Mouse (Mus musculus) gastrocnemius, postnatal 14 days (tissue): ENCODE measurements around the gene Eif3l. TPM values are rescaled to one million over a fixed set of nuclear protein-coding genes. Genes with fewer than 3 reads are reported as not detected.
A peak's percentile ranks its signal among the peaks of the same experiment; 100 is the strongest.

Experiments
- DNase-seq: peaks from one replicate; pipeline ENCODE4 v3.0.0; 2021; ENCODE audit warnings: mixed read lengths
- intact Hi-C: fragments of 180-260 bp; cut with DNase I; formaldehyde crosslinking; loops from one replicate; pipeline ENCODE4 v1.15.1; 2025; ENCODE audit warnings: low total_unique reads
- total RNA-seq, 2 experiments: library from RNA; stranded (reverse); gene quantifications; 2 replicates each; pipeline ENCODE4 v1.2.3; 2021

Eif3l gene
- total RNA-seq, 2 experiments from 2014 or later, result 65.8 to 69.7 TPM

DNA sequence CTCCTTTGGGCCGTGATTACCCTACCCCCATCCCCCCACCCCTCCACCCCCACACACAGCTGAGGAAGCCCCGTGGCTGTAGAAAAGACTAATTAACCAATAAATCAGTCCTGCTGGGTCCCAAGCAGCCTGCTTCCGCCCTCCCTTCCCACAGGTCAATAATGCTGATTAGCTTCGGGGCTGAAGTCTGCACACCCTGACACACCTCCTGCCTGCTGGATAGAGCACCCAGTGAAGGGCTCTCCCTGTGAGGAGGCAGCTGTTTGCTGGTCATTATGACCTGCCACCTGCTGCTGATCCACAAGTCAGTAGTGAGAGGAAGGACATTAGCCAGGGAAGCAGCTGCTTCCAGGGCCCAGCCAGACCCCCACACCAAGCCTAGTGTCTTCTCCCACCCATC is 30.1 kb upstream of the Eif3l start:
- intact Hi-C loops, result no loop called here
- DNase-seq, result no peak

DNA sequence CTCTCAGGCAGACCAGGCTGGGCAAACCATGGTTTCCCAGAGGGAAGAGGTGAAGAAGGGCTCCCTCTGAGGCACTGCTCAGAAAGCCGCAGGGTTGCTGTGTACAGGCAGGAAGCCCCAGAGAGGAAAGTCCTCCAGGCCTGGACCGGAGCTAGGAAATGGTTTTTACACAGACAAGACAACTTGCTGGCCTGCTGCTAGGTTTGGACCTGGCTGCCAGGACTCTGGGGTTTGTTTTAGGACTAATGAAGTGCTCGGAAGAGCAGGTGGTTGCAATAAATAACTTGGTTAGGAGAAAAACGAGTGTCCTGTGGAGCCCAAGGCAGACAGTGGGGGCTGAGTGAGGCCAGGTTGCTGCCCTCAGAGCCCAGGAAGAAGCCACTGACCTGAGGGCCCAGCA is 26.8 kb upstream of the Eif3l start:
- intact Hi-C loops, result no loop called here

GRCm38 (mm10) chr15:79050160-79050845 is 24.7 kb upstream of the Eif3l start:
- intact Hi-C loops, result no loop called here
- DNase-seq, result no peak

More for the DNA sequence above, 26.8 kb upstream of the Eif3l start:
- no peak for DNase-seq

GRCm38 (mm10) chr15:79050964-79051363 is 24.0 kb upstream of the Eif3l start:
- no peak for DNase-seq
- intact Hi-C loops, result no loop called here

GRCm38 (mm10) chr15:79051461-79052360 is 23.3 kb upstream of the Eif3l start:
- no peak for DNase-seq
- intact Hi-C loops, result no loop called here

DNA sequence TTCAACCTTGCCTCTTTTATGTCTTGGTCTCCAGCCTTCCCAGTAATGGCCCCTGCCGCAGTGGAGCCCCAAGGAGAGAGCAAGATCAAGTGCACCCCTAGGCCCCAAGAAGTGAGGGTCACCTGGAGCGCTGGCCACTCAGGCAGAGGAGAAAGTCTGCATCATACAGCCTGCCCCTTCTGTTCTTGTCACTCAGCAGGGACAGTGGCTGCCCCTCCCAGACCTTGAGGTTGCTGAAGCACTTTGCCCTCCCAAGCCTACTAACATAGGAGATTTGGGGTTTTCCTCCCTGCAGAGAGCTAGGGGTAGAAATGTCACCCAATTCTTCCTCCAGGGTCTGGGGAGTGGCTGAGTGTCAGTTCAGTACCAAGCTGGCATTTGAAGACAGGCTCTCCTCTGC is 22.6 kb upstream of the Eif3l start:
- intact Hi-C loops, result no loop called here
- no peak for DNase-seq

GRCm38 (mm10) chr15:79056601-79057000 is 18.4 kb upstream of the Eif3l start:
- no peak for DNase-seq
- intact Hi-C loops, result no loop called here

DNA sequence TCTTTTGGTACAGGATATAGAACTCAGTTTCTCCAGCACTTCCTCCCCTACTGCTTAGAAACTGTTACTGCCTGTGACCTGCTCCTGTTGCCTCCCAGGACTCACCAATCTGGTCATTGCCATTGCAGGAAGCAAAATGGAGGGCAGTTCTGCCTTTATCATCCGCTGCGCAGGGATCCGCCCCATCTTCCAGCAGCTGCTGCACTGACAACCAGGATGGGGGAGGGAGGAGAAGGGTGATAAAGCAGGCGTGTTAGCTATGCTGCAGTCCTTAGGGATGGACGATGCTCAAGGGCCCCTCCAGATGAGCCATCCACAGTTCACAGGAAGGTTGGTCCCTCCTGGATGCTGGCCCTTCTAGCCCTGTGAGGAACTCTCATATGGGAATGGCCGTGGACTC is 17.1 kb upstream of the Eif3l start:
- intact Hi-C loops, result no loop called here

GRCm38 (mm10) chr15:79060887-79061565 is 14.0 kb upstream of the Eif3l start:
- intact Hi-C loops, result no loop called here
- DNase-seq, result no peak

More for the DNA sequence above, 17.1 kb upstream of the Eif3l start:
- no peak for DNase-seq

DNA sequence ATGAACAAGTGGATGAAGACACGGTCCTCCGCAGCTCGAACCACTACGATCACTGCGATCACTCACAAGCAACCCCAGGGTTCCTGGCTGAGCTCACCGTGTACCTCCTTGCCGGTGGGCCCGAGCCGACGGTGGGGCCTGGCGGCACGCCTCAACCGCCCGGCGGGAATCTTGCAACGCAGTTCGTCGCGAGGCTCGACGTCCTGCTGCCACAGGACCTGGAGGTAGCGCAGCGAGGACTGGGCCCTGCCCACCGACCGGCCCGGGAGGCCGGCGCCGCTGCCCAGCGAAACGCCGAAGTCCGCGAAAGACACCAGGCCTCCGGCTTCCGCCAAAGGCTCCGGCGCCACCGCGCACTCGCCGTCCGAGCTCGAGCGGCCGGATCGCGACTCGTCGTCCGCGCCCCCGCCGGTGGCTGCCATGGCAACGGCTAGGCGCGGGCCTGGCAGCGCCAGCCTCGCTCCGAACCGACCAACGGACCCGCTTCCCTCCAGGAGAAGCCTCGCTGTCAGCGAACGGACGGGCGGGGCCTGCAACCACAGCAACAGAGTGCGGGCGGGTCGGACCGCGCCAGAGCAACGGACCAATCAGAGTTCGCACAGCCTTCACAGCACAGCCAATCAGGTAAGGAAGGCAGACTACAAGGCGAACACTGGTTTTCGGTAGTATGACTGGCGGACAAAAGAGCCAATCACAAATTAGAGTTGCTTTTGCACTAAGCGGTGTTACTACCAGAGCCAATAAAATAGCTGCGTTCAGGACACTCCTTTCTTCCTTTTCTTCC is 12.4 kb upstream of the Eif3l start, which contains the start of gene Ankrd54:
TSS of gene Ankrd54 (minus strand) at position 518 of the 784 bp plus-strand sequence.
- intact Hi-C loops, result no loop called here
- DNase-seq, result peak; percentile 97

DNA sequence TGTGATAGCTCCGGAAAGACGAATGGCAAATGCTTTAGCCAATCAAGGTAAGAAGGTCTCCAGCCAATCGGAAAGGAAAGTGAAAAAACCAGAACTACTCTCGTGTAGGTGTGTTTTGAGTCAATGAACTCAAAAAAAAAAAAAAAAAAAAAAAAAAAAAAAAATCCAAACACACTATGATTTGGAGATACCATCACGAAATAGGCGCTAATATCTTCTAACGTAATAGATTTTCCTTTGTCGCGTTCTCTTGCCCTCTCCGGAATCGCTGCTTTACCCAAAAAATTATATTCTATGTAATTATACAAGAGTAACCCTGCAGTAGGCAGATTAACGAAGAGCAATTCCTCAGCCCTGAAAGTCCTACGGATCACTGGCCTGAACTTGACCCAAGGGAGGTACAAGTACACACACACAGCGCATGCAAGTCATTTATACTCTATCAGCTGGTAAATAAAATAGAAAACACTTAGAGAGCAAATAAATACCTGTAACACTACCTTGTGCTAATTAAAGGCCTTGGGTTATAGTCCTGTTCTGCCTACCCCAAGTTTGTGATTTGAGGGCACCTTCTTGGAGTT is 11.7 kb upstream of the Eif3l start:
- intact Hi-C loops, result no loop called here
- DNase-seq, result no peak

GRCm38 (mm10) chr15:79065086-79065770 is 9.8 kb upstream of the Eif3l start:
- peak; percentile 62 for DNase-seq
- intact Hi-C loops, result no loop called here

DNA sequence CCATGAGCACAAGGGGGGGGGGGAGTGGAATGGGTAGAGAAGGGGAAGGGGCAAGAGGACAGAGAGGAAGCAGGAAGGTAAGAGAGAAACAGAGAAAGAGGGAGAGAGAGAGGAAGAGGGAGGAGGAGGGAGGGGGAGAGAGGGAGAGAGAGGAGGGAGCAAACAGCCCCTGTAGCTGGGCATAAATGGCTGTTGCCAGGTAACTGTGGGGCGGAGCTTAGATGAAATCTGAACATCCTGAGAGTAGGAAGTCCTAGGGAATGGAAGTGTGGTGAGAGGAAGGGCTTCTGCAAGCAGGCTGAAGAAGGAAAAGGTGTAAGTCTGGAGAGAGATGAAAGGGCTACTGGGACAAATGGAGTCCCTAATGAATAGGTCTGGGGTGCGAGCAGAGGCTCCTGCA is 8.7 kb upstream of the Eif3l start:
- intact Hi-C loops, result no loop called here
- DNase-seq, result no peak

GRCm38 (mm10) chr15:79067631-79068030 is 7.3 kb upstream of the Eif3l start:
- DNase-seq, result no peak

DNA sequence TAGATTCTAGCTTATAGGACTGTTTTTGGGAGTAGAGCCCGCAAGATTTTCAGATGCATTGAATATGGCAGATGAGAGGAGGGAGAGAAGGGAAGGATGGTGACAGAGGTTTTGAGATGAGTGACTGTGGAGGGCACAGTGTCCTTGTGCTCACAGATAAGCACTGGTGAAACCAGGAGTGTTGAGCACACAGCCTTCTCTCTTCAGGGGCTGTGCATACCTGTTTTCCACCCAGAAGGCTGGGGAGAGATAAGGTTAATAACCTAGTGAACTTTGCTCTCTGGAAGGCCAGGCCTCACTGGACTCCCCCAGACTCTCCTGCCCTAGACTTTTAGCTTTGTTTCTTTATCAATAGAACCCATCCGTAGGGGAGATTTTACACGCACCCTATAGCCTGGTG is 6.6 kb upstream of the Eif3l start:
- intact Hi-C loops, result no loop called here
- DNase-seq, result no peak

More at GRCm38 (mm10) chr15:79067631-79068030, 7.3 kb upstream of the Eif3l start:
- intact Hi-C loops, result no loop called here

GRCm38 (mm10) chr15:79071117-79072039 is 3.6 kb upstream of the Eif3l start:
- no peak for DNase-seq
- intact Hi-C loops, result no loop called here

DNA sequence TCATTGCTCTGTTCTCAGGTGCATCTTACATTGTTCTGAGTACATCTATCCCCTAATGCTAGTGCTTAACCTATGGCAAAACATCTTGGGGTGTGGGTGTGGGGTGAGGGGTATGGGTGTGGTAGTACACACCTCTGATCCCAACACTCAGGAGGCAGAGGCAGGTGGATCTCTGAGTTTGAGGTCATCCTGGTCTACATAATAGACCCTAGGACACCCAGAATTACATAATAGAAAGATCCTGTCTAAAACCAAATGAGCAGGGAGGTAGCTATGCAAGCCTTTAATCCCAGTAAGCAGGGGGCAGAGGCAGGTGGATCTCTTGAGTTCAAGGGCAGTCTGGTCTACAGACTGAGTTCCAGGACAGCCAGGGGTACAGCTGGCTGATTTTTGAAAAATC is 1.2 kb upstream of the Eif3l start:
- intact Hi-C loops, result no loop called here
- DNase-seq, result no peak
